Mouse (Mus musculus): ENCODE results near the gene Hoxa6.

GRCm38 (mm10) chr6:52183311-52184080 is 25.0 kb downstream of the Hoxa6 start:
- TF ChIP-seq CTCF (IDR thresholded peaks at IDR 0.05; ENCODE audit: low read depth, low read length) (no peak), POLR2A (IDR thresholded peaks at IDR 0.05; ENCODE audit: insufficient read depth, low read length) (no peak), EP300 (IDR thresholded peaks at IDR 0.05; ENCODE audit: insufficient read depth, low read depth, low read length) (no peak)

Measured in ES-Bruce4 (cell line).